Mouse (Mus musculus) kidney, postnatal 25 days (tissue): Measurements from ENCODE around the gene Vgf.

ENCODE experiments used
- DNase-seq, 2 experiments: peaks; one replicate each; pipeline ENCODE4 v3.0.0; 2021; ENCODE audit warnings: mixed read lengths in 2 of 2

The Vgf gene

DNA sequence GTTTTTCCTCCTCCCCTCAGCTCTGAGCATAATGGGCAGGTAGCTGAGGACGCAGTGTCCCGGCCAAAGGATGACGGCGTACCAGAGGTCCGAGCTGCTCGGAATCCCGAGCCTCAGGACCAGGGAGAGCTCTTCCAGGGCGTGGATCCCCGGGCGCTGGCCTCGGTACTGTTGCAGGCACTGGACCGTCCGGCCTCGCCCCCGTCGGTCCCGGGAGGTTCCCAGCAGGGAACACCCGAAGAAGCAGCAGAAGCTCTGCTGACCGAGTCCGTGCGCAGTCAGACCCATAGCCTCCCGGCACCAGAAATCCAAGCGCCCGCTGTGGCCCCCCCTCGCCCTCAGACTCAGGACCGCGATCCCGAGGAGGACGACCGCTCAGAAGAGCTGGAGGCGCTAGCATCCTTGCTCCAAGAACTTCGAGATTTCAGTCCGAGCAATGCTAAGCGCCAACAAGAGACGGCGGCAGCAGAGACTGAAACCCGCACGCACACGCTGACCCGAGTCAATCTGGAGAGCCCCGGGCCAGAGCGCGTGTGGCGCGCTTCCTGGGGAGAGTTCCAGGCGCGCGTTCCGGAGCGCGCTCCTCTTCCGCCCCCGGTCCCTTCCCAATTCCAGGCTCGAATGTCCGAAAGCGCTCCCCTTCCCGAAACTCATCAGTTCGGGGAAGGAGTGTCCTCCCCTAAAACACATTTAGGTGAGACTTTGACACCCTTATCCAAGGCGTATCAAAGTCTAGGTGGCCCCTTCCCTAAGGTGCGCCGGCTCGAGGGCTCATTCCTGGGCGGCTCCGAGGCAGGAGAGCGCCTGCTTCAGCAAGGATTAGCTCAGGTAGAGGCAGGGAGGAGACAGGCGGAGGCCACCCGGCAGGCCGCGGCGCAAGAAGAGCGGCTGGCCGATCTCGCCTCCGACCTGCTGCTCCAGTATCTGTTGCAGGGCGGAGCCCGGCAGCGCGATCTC is 5.2 kb downstream of the Vgf start:
- peak; percentile 27 to 61 for DNase-seq

DNA sequence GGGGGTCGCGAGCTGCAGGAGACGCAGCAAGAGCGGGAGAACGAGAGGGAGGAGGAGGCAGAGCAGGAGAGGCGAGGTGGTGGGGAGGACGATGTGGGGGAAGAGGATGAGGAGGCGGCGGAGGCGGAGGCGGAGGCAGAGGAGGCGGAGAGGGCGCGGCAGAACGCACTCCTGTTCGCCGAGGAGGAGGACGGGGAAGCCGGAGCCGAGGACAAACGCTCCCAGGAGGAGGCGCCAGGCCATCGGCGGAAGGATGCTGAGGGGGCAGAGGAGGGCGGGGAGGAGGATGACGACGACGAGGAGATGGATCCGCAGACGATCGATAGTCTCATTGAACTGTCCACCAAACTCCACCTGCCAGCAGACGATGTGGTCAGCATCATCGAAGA is 5.8 kb downstream of the Vgf start:
- peak in 1 of 2 experiments; percentile 40 for DNase-seq

DNA sequence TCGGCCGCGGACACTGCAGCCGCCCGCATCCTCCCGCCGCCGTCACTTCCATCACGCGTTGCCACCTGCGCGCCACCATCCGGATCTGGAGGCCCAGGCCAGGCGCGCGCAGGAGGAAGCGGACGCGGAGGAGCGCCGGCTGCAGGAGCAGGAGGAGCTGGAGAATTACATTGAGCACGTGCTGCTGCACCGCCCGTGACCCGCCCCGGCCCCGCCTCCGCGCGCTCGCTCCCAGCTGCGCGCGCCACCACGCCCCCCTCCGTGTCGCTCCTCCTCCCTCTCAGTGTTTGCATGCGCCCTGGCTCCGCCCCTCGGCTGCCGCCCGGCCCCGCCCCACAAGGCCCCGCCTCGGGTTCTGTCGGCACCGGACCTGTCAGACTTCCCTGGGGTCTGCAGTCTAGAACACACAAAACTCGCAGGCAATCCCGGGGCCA is 6.5 kb downstream of the Vgf start:
- peak; percentile 93 to 95 for DNase-seq

DNA sequence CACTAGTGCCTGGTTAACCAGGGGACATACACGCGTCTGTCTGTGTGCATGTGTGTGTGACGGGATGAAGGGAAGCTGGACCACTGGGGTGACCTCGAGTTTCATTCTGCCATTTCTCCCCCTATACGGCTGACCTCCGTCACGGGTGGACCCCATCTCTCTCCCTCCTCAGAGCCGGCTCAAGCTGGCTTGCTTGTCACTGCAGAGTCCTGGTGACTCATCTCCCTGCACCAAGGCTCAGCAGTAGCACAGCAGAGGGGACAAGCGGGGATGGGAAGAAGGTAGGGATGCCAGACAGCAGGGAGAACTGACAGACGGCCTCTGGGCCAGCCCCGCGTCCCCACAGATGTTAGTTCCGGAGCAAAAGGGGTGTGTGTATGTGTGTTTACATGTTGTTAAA is 10.0 kb downstream of the Vgf start:
- peak in 1 of 2 experiments; percentile 32 for DNase-seq

DNA sequence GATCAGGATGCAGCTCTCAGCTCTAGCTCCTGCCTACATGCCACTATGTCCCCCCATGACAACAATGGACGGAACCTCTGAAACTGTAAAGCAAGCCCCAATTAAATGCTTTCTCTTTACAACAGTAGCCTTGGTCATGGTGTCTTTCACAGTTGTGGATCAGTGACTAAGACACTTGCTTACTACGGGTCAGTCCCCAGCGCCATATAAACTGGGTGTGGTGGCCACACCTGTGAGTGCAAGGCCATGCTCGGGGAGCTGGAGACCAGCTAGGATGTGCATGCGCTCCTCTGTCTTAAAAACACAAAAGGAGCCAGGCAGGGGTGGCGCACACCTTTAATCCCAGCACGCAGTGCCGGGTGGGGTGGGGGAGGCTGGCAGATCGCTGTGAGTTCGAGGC is 13.3 kb downstream of the Vgf start:
- DNase-seq = no peak

DNA sequence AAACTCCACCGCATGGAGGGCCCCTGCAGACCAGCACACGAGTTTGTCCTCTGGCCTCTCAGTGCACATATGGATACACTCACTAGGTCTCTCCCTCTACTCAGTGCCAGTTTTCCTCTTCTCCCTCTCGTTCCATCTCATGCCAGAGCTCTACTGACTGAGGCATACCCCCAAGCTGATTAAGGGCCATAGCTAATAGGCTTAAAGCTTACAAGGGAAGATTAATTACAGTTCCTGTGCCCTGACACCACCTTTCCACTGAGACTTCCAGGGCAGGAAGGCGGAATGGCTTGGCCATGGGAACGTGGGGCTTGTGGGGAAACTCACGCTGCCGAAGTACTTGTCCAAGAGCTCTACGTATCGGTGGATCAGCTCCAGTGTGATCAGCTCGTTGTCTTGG is 15.2 kb downstream of the Vgf start:
- DNase-seq = no peak

DNA sequence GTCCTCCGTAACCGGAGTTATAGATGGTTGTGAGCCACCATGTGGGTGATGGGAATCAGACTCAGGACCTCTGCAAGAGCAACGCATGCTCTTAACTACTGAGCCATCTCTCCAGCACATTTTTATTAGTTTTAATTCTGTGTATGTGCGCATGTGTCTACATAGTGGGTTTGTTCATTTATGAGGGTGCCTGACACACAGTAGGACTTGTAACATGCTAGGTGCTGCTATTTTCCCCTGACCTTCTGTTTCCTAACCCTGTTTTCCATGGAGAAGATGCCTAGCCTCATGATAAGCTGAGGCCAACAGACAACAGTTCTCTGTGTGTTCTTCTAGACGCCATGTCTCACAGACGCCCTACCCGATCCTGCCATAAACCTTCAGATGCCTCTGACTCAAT is 17.8 kb downstream of the Vgf start:
- DNase-seq = no peak

DNA sequence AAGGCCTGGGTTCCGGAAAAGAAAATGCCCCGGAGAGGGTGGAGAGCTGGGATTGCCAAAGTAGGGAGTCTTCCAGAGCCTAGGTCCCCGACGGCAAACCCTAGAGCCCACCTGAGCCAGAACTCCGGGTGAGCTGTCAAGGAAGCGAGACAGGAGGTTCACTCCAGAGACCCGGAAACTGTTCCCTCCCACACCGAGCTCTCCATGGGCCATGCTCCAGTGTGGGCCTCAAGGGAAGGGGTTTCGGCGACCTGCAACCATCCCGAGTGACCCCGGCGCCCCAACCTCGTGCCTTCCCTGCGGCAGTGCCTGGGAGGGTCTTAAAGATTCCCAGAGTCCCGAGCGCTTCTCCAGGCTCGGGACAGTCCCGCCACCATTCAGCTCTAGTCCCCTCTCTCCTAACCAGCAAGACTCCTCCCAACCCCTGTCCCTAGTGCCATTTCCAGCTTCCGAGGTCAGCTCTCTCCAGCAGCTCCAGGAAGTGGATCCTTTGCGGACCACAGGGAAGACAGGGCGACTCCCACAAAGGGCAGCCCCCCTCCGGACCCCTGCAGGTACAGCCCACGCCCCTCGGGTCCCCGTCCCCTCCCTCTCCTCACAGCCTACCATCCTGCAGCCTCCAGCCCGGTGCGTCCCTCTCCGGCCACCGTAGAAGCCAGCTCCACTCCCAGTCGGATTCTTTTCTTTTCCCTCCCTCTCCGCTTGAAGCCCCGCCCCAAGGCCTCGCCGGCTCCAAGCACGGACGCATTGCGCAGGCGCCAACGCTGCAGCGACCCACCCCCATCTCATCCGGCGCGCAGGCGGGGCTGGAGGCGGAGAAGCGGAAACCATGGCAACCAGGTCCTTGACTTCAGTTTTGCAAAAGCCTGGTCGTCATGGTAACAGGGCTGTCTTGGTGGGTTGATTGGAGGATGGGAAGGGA is 19.5 kb downstream of the Vgf start, which contains the start of gene Ap1s1:
Ap1s1 (minus strand) TSS at position 734 of the 922 bp plus-strand sequence.
- DNase-seq = peak; percentile 97 to 98

DNA sequence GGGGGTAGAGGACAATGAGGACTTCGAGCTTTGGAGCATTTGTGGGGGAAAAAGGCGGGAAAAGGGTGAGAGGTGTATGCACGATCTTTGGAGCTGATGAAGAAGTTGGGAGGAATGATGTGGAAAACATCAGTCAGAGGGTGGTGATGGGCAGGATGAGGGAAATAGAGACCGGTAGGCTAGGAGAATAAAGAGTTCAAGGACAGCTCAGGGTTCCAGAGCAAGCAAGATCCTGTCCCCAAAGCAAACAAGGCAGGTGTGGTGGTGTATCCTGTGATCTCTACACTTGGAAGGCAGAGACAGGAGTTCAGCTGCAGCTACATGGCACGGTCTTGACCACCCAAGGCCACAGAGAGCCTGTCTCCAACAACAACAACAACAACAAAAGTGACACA is 20.1 kb downstream of the Vgf start:
- no peak for DNase-seq

DNA sequence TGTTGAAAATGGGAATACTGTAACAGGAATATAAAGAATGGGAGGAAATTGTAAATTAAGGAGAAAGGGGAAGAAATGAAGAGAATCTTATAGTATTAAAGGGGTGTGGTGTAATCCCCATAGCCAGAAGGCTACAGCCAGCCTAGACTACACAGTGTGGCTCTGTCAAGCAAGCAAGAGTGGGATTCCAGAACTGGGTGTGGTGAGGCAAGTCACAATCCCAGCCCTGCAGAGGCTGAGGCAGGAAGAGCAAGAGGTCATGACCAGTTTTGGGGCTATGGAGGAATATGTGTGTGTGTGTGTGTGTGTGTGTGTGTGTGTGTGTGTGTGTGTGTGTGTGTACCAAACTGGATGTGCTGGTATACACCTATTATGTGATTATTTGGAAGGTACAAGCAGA is 20.8 kb downstream of the Vgf start:
- DNase-seq = no peak

DNA sequence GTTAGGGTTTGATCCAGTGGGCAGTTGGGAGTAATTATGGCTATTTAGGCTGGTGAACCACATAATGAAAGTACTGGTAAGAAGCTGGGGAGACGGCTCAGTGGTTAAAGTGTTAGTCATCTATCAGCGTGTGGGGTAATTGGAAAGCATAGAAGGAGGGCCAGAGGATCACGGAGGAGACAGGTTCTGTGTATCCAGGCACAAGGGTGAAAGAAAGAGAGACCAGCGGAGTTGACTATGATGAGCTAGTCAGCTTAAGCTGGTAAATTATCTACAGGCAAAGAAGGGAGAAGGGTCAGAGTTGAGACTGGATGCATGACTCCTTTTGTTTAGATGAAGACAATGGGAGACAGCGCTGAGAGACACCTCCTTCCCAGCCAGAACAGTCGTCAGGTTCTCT is 24.9 kb downstream of the Vgf start:
- no peak for DNase-seq

DNA sequence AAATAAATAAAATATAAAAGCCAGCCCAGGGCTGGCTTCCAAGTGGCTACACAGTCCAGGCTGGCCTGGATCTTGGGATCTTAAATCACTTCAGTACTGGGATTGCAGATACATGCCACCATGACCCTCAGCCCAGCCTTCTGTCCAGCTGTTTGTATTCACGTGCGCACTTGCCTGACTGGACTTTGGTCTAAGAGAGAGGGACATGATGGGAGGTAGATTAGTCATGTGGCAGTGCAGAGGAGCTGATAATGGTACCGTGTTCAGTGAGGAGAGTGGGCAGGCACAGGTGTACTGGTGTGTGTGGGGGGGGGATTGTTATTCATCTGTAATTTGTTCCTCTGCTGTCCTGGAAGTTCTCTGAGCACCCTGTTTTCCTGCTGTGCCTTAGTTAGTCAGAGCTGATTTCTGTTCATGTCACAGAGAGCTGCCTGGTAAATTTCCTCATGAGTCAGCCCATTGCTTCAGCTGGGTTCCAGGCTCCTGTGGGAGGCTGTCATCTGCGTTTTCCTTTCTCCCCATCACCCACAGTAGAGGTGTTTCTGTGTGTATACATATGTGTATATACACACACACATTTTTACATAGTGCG is 25.8 kb downstream of the Vgf start:
- peak; percentile 20 to 49 for DNase-seq

DNA sequence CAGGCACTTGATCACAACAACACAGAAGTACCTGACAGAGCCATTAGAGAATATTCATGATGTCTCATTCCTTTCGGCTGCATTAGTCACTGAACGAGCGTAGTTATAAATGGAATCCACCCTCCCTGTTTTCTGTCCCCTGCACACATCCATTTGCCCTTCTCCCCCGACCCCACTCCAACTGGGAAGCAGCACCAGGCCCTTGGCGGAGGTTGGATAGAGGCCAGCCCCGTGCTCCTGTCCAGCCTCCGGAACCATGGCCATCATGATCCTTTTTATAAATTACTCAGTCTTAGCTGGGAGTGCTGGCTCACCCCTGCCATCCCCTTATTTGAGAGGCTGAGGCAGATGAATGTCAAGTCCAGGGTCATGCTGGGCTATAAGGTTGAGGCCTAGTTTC is 28.1 kb downstream of the Vgf start:
- no peak for DNase-seq

DNA sequence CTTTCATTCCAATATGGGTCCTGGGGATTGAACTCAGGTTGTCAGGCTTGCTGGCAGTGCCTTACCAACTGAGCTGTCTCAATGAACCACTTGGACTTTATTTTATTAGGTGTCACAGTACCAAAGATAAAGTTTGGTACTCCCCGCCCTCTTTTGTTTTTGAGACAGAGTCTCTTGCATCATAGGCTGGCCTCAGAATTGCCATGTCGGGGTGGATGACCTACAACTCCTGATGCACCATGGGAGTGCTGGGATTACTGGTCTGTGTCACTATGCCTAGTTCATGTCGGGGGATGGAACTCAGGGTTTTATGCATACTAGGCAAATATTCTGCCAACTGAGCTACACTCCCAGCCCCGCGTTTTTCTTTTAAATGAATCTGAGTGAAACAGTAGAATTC is 28.7 kb downstream of the Vgf start:
- no peak for DNase-seq

DNA sequence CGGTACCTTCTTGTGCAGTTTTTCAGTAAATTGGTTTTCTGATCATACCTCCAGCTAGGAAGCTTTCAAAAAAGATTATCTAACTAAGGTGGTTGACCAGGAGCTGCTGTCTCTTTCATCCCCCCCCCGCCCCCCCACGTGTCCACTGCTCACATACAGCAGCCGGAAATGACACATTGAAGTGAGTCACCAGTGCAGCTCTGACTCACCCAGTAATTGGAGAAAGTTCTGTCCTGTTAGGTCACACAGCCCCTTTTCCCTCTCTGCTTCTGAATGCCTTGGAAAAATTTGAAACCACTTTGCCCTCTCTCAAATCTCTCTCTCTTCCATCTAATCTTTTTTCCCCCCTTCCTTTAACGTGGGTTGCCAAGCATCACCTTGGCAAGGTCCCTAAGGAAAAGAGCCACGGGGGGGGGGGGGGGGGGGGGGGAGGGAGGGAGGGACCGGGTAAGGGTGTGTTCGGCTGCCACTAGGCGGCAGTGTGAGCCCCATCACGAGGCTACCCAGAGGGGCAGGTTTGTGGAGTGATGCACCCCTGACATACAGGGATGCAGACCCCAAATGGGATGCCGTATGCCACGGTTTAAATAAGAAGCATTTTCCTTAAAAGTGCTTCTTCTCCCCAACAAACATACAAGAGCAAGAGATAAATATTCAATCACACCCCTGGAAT is 35.8 kb downstream of the Vgf start:
- DNase-seq = peak; percentile 77 to 79

DNA sequence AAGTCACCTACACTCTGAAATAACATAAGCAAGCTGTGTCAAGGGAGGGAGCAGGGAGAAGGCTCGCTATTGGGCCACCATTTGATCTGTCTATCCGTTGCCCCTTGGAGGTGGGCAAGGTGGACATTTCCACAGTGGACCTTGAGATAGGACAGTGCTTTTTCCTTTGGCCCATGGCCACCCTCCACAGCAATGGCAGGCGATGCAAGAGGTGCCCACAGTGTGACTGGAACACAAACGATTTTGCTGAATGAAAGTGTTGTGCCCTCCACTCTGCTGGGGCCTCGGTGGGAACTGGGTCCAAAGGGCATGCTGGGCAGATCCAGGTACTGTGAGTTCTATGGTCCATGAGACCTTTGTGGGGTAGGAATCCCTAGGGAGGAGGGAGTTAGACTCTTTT is 36.4 kb downstream of the Vgf start:
- DNase-seq = no peak

DNA sequence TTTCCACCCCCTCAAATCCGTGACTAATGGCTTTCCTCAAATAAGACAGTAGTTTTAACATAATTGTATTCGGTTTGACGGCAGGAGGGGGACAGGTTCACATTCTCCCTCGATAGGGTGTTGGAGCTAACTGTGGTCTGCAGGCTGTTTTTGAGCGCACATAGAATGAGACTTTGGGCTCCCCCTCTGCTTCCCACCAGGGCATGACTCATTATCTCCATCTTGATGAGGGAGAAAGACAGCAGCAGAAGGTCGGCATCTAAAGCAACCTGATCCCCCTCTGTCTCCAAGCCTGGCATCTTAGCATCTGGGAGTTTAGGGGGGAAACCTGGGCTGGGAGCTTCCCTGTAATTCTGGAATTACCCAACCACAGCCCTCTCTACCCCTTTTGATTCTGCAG is 39.3 kb downstream of the Vgf start:
- no peak for DNase-seq

DNA sequence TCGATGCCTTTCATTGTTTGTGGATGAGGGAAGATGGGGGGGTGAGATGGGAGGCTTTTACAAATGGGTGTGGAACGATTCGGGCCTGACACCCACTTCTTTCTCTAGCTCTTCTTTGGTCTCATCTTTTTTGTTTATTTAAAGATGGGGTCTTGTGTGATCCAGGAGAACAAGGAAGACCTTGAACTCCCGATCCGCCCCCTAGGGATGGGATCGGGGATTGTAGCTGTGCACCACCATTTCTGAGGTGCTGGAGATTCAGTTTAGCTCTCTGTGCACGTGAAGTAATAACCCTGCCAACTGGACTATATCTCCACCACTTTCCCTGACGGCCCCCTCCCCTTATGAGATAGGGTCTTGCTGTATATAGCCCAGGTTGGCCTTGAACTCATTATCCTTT is 39.7 kb downstream of the Vgf start:
- no peak for DNase-seq

DNA sequence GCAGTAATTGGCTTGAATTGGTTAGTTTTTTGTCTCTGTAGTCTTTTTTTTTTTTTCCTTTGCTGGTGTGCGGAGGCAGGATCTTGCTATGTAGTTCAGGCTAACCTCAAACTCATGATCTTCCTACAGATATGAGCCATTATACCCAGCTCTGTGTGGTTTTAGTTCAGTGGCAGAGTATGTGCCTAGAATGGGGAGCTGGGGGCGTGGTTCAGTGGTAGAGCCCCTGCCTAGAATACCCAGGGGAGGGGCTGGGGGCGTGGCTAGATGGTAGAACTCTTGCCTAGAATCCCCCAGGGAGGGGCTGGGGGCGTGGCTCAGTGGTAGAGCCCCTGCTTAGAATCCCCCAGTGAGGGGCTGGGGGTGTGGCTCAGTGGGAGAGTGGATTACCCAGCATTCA is 42.5 kb downstream of the Vgf start:
- DNase-seq = no peak

DNA sequence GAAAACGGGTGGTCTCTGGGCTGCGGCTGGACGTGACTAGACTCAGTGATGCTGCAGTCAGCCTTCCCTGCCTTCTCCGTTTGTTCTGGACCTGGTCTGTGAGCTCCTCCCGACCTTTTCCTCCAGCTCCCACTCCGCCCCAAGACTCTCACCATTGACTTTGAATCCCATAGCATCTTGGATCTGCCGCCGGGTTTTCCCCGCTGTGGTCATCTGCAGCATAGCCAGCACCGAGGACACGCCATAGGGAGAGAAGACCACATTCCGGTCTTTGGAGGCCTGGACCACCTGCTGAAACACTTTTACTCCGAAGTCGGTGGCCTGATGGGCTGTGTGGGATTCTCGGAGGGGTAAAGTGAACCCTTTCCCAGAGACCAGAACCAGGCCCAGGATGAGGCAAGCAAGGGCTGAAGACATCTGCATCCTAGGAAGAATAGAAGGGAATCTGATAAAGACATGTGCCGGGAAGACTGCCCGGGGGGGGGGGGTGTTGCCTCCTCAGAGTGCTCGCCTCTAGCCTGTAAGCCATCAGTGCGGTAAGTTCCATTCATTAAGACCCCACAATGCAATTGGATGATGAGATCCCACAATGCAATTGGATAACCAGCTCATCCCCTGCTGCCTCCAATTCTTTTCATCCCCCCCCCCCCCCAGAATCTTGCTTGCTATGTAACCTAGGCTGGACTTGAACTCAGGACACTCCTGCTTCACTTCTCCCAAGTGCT is 44.9 kb downstream of the Vgf start:
- no peak for DNase-seq

DNA sequence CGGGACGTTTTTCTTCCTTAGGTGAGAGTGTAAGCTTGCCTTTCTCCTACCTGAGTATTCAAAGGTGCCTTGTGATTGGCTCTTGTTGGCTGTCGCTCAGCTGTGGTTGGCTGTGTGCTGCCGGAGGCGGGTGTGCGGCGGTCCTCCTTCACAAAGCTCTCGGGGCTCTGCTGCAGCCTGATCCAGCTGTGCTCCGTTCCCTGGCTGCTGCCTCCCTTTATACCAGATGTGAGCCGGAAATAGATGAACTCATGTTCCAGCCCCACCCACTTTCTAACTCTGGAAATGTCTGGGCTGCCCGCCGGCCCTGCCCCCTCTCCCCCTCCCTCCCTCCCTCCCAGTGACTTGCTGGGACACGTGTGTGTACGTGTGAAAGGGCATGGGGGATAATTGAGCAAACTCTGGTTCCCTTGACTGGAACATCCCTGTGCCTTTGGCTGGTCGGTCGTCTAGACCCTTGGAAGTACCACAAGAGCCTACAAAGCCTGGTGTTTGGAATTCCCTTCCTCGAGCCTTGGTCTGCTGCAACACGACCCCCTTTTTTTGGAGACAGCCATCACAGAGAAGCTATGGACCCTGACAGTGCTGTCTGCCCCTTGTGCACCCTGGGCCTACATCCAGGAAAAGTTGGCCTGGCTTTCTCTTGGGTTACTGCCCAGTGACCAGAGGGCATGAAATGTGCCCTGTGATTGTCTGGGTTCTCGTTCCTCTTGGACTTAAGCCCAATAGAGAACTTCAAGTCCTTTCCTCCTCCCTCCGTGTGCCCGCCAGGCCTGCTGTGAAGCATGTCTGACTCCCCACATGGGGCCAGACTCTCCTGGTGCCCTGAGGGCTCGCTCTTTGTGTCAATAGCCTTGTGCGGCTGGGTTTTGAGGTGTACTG is 46.1 kb downstream of the Vgf start, which contains the start of gene Serpine1:
Serpine1 (minus strand) TSS at position 190 of the 882 bp plus-strand sequence.
- DNase-seq = peak; percentile 87 to 96
